Mouse (Mus musculus) gastrocnemius, postnatal 36 days (tissue): Measurements from ENCODE around the gene Slc52a3. TPM values are rescaled to one million over a fixed set of nuclear protein-coding genes. Genes with fewer than 3 reads are reported as not detected.
A peak's percentile ranks its signal among the peaks of the same experiment; 100 is the strongest.

Source experiments
- DNase-seq, 2 experiments: peaks; one replicate each; pipeline ENCODE4 v3.0.0; 2022
- intact Hi-C: fragments of 180-260 bp; cut with DNase I; formaldehyde crosslinking; loops from one replicate; pipeline ENCODE4 v1.15.1; 2025
- long read RNA-seq, 2 experiments: library from polyadenylated mRNA; stranded (forward); transcript quantifications; one replicate each; pipeline ENCODE4 v2.0.0; 2021
- total RNA-seq, 2 experiments: library from RNA; stranded (reverse); gene quantifications; 2 replicates each; pipeline ENCODE4 v1.2.3; 2021

Slc52a3 gene
- total RNA-seq = under 1 TPM; 0.36 to 0.91 TPM
- long read RNA-seq, experiment 1, partial matches to known transcripts = 0 of 3 reads
- long read RNA-seq, experiment 1, other reads (novel, unspliced or antisense) = 0 of 3 reads
- long read RNA-seq, experiment 2, partial matches to known transcripts = 0 of 1 reads
- long read RNA-seq, experiment 2, other reads (novel, unspliced or antisense) = 1 of 1 reads

- peak; percentile 82 to 84 for DNase-seq
- intact Hi-C loops = no loop called here
Measured at GRCm38 (mm10) chr2:151996229-151997189, at the start of gene Slc52a3. Gene Slc52a3, plus strand, starts transcription at chr2:151996511.

GRCm38 (mm10) chr2:151947617-151948016, 48.7 kb upstream of the Slc52a3 start:
- intact Hi-C loops = no loop called here
- DNase-seq = no peak

- peak in 1 of 2 experiments; percentile 18 for DNase-seq
- intact Hi-C loops = no loop called here
Measured at GRCm38 (mm10) chr2:151948311-151948710, 48.0 kb upstream of the Slc52a3 start.

GRCm38 (mm10) chr2:151949082-151949774, 47.1 kb upstream of the Slc52a3 start:
- DNase-seq = no peak
- intact Hi-C loops = no loop called here

GRCm38 (mm10) chr2:151953665-151954064, 42.6 kb upstream of the Slc52a3 start:
- no peak for DNase-seq
- intact Hi-C loops = loop anchor here (10.0 kb wide), 1 partner anchor 1491 kb away; no protein-coding TSS in a partner anchor

- DNase-seq = no peak
- intact Hi-C loops = loop anchor here (10.0 kb wide), 1 partner anchor 1488 kb away; no protein-coding TSS in a partner anchor
Measured at GRCm38 (mm10) chr2:151956500-151957137, 39.7 kb upstream of the Slc52a3 start.

- DNase-seq = no peak
- intact Hi-C loops = loop anchor here (10.0 kb wide), 1 partner anchor 1486 kb away; no protein-coding TSS in a partner anchor
Measured at GRCm38 (mm10) chr2:151959274-151959673, 37.0 kb upstream of the Slc52a3 start.

- intact Hi-C loops = no loop called here
Measured at GRCm38 (mm10) chr2:151961284-151962196, 34.8 kb upstream of the Slc52a3 start.

GRCm38 (mm10) chr2:151962474-151962873, 33.8 kb upstream of the Slc52a3 start:
- intact Hi-C loops = no loop called here
- DNase-seq = no peak

More at GRCm38 (mm10) chr2:151961284-151962196, 34.8 kb upstream of the Slc52a3 start:
- no peak for DNase-seq

GRCm38 (mm10) chr2:151963319-151963718, 33.0 kb upstream of the Slc52a3 start:
- no peak for DNase-seq
- intact Hi-C loops = no loop called here

- no peak for DNase-seq
- intact Hi-C loops = no loop called here
Measured at GRCm38 (mm10) chr2:151964052-151964451, 32.3 kb upstream of the Slc52a3 start.

- no peak for DNase-seq
- intact Hi-C loops = no loop called here
Measured at GRCm38 (mm10) chr2:151967176-151967750, 29.0 kb upstream of the Slc52a3 start.

- intact Hi-C loops = no loop called here
- no peak for DNase-seq
Measured at GRCm38 (mm10) chr2:151967792-151968191, 28.5 kb upstream of the Slc52a3 start.

- intact Hi-C loops = no loop called here
- no peak for DNase-seq
Measured at GRCm38 (mm10) chr2:151968451-151968850, 27.9 kb upstream of the Slc52a3 start.

- DNase-seq = no peak
- intact Hi-C loops = no loop called here
Measured at GRCm38 (mm10) chr2:151968986-151969385, 27.3 kb upstream of the Slc52a3 start.

- DNase-seq = no peak
- intact Hi-C loops = no loop called here
Measured at GRCm38 (mm10) chr2:151969396-151969795, 26.9 kb upstream of the Slc52a3 start.

- intact Hi-C loops = no loop called here
- DNase-seq = peak; percentile 53 to 64
Measured at GRCm38 (mm10) chr2:151970191-151971172, 25.8 kb upstream of the Slc52a3 start.

GRCm38 (mm10) chr2:151971748-151972147, 24.6 kb upstream of the Slc52a3 start:
- intact Hi-C loops = no loop called here
- DNase-seq = no peak
